Mouse (Mus musculus) spleen, adult 2 months (tissue): ENCODE data around the gene Osgin1.

Experiments
- CTCF ChIP-seq: fragments of 200-500 bp; IDR thresholded peaks from 2 replicates; pipeline ENCODE4 v1.5.1; 2011; ENCODE audit warnings: mild to moderate bottlenecking, inconsistent platforms; ENCODE audit not compliant: insufficient read depth, insufficient read length, insufficient replicate concordance; ENCODE audit errors: extremely low read depth
- POLR2A ChIP-seq: fragments of 200-500 bp; IDR thresholded peaks from 2 replicates; pipeline ENCODE4 v1.6.1; 2011; ENCODE audit warnings: low read depth, low read length, inconsistent platforms

GRCm38 (mm10) chr8:119430250-119430649 lies 3.7 kb upstream of the Osgin1 start:
- TF ChIP-seq POLR2A, result no peak
- TF ChIP-seq CTCF, result no peak
